Mouse (Mus musculus): Measurements from ENCODE around the gene Pja2.
"Not testable (repeated sequence)": the region's sequence is repeated elsewhere in the genome, so short reads cannot be mapped to it uniquely, and the experiment has no call there.

The Pja2 gene

GRCm38 (mm10) chr17:64277649-64278212 is 54.0 kb downstream of the Pja2 start:
- peak; percentile 7 for DNase-seq

GRCm38 (mm10) chr17:64276666-64277065 is 55.0 kb downstream of the Pja2 start:
- no peak for DNase-seq

DNA sequence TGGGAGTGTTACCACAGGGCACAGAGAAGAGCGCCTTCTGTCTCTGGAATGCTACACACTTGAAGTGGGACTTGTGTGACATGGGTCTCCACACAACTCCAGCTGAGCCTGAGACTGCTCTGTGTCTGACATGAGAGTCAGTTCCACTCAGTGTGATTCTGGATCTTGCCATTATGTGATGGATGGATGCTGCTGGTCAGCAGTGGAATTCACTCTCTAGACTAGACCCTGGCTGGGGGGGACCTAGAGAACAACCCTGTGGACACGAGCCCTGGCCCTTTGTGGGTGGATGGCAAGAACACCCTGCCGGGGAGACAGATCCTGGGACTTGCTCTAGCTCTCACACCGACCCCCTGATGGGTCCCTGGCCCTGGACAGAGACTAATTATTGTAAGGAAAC is 56.5 kb downstream of the Pja2 start:
- no peak for DNase-seq

- no peak for DNase-seq
These were observed 57.2 kb downstream of the Pja2 start for GRCm38 (mm10) chr17:64274341-64275105.

- DNase-seq, result no peak
These were observed 71.1 kb downstream of the Pja2 start for GRCm38 (mm10) chr17:64260571-64260970.

DNA sequence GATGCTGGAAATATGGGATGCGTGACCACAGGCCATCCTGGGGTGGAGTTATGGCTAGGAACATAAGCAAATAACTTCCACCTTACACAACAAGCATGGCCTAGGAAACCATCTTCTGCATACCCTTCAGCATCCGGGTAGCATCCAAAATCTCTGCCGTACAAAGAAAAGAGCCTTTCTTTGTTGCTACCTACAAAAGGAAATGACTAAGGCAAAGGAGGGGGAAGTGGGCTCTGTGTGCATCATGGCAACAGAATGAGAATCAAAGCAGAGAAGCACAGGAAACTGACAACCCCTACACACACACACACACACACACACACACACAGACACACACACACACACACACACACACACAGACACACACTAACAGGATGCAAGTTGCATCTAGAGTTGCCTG is 83.5 kb downstream of the Pja2 start:
- DNase-seq, result peak; percentile 10

- DNase-seq, result no peak
These were observed 88.8 kb downstream of the Pja2 start for GRCm38 (mm10) chr17:64242898-64243297.

DNA sequence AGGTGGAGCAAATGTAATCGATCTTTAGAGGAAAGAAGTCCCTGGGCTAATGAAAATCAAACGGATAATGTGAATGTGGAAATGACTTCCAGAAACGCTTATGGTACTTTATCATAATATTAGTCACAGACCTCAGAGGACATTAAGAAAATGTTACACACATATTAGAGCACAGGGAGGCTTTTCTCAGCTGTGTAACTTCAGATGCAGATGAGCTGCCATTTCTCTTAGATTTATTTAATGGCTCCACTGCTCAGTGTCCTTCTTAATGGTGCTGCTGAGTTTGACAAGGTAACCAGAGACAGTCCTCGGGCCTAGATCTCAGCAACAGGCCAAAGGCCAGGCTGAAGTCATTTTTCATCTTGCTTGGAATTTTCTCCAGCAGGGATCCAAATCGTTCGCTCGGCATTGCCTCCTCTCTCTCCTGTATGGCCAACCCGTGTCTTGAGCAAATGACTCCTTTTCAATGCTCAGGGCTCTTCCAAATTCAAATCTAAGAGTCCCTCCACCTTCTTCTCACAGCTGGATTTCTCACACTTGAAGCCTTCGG is 89.3 kb downstream of the Pja2 start:
- no peak for DNase-seq

- DNase-seq, result peak; percentile 31
These were observed 90.0 kb downstream of the Pja2 start for GRCm38 (mm10) chr17:64241544-64242292.

DNA sequence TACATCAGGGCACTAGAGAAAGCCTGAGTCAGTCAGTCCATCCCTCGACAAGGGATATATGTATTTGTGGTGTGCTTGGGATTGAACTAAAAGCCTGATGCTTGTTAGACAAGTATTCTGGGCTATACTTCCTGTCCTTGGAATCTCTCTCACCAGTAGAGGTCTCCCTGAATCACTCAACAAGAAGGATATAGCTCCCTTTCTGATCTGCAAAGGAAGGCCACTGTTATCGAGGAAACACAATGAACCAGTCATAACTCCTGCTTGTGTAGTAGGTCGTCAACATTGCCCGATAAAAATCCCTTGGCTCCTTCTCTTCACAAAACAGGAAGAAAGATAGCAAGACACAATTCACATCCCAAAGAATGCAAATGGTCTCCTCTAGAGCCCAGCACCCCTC is 99.6 kb downstream of the Pja2 start:
- DNase-seq, result peak; percentile 12

GRCm38 (mm10) chr17:64231637-64232036 is 100.1 kb downstream of the Pja2 start:
- not testable (repeated sequence) for DNase-seq

GRCm38 (mm10) chr17:64231172-64231571 is 100.5 kb downstream of the Pja2 start:
- DNase-seq, result no peak
